Mouse (Mus musculus) embryo, embryonic 10.5 days (tissue): ENCODE results near the gene Bicc1.
"Not testable (repeated sequence)": the region's sequence is repeated elsewhere in the genome, so short reads cannot be mapped to it uniquely, and the experiment has no call there.

Experiments
- DNase-seq: peaks from one replicate; pipeline ENCODE4 v3.0.0-alpha.2; 2015; ENCODE audit warnings: low spot score

The Bicc1 gene

GRCm38 (mm10) chr10:70998136-70998535, 161.4 kb downstream of the Bicc1 start:
- peak; percentile 18 for DNase-seq

GRCm38 (mm10) chr10:70996051-70996450, 163.4 kb downstream of the Bicc1 start:
- no peak for DNase-seq

- no peak for DNase-seq
Measured at GRCm38 (mm10) chr10:70994135-70994497, 165.4 kb downstream of the Bicc1 start.

- no peak for DNase-seq
Measured at GRCm38 (mm10) chr10:70993497-70994134, 165.9 kb downstream of the Bicc1 start.

GRCm38 (mm10) chr10:70987396-70987795, 172.1 kb downstream of the Bicc1 start:
- DNase-seq = no peak

- no peak for DNase-seq
Measured at GRCm38 (mm10) chr10:70983036-70983670, 176.3 kb downstream of the Bicc1 start.

- no peak for DNase-seq
Measured at GRCm38 (mm10) chr10:70982156-70982555, 177.3 kb downstream of the Bicc1 start.

- DNase-seq = no peak
Measured at GRCm38 (mm10) chr10:70979657-70980056, 179.8 kb downstream of the Bicc1 start.

- DNase-seq = no peak
Measured at GRCm38 (mm10) chr10:70977141-70977540, 182.4 kb downstream of the Bicc1 start.

- DNase-seq = no peak
Measured at GRCm38 (mm10) chr10:70976633-70977032, 182.9 kb downstream of the Bicc1 start.

- DNase-seq = no peak
Measured at GRCm38 (mm10) chr10:70971156-70971555, 188.3 kb downstream of the Bicc1 start.

GRCm38 (mm10) chr10:70968848-70969683, 190.4 kb downstream of the Bicc1 start:
- DNase-seq = peak; percentile 24

GRCm38 (mm10) chr10:70966642-70967345, 192.7 kb downstream of the Bicc1 start:
- peak; percentile 47 for DNase-seq

GRCm38 (mm10) chr10:70964706-70965105, 194.8 kb downstream of the Bicc1 start:
- peak; percentile 36 for DNase-seq

- peak; percentile 90 for DNase-seq
Measured at GRCm38 (mm10) chr10:70963599-70964193, 195.8 kb downstream of the Bicc1 start.

- no peak for DNase-seq
Measured at GRCm38 (mm10) chr10:70961641-70962040, 197.9 kb downstream of the Bicc1 start.

GRCm38 (mm10) chr10:70960396-70960795, 199.1 kb downstream of the Bicc1 start:
- DNase-seq = not testable (repeated sequence)

GRCm38 (mm10) chr10:70952770-70953147, 206.7 kb downstream of the Bicc1 start:
- no peak for DNase-seq

GRCm38 (mm10) chr10:70952056-70952769, 207.3 kb downstream of the Bicc1 start:
- peak; percentile 35 for DNase-seq

- no peak for DNase-seq
Measured at GRCm38 (mm10) chr10:70950105-70950424, 209.4 kb downstream of the Bicc1 start.
